ENCODE assay signal across 15 mouse cellular contexts in the genomic region with DNA sequence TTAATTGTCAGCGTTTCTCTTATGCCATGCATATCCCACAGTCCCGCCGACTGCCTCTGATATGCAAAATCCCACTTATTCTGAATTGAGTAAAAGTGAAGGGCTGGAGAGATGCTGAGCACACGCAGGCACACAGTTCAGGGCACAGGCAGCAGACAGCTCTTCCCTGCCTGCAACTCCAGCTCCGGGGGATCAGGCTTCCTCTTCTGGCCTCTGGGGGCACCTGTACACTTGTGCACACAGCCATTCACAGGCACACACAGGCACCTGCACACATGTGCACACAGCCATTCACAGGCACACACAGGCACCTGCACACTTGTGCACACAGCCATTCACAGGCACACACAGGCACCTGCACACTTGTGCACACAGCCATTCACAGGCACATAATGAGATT.
DNase-seq lines count a peak whose midpoint lies in the region; ATAC-seq and TF ChIP-seq lines count a peak whose summit lies in the region.
"Had no signal": no experiment of that assay in that cellular context is flagged by ENCODE, and none has a peak within 500 bp of the region (broad histone marks: within the 10 kb centered on the region; RNA-seq: fewer than 3 reads in every experiment).

No protein-coding gene starts in this region.

- no peaks in the 10 kb centered on the region for H3K27me3 ChIP-seq in forebrain, embryonic 15.5 days
- H3K27me3 ChIP-seq in hindbrain, postnatal 0 days (ENCODE audit: insufficient read depth, low read length), result no peaks in the 10 kb centered on the region
- no peaks in the 10 kb centered on the region; the same call in 1 of the 2 replicates for H3K27me3 ChIP-seq in neural tube, embryonic 13.5 days

- no peak overlapping the region for H3K27ac ChIP-seq in layer of hippocampus, adult 2 months
- peak overlapping the region; percentile 95 for H3K27ac ChIP-seq in forebrain, embryonic 15.5 days (replicated peaks)
- no peak overlapping the region; the same call in 1 of the 2 replicates for H3K27ac ChIP-seq in hindbrain, postnatal 0 days
- peak overlapping the region; percentile 63 for H3K27ac ChIP-seq in neural tube, embryonic 13.5 days (replicated peaks)
- H3K27ac ChIP-seq: heart, embryonic 10.5 days had no signal

- H3K9ac ChIP-seq in forebrain, embryonic 15.5 days (replicated peaks), result no peak overlapping the region
- H3K9ac ChIP-seq in hindbrain, postnatal 0 days (replicated peaks; ENCODE audit: low read length), result no peak overlapping the region
- no peak overlapping the region for H3K9ac ChIP-seq in neural tube, embryonic 13.5 days

- TF ChIP-seq CTCF in layer of hippocampus, adult 2 months (conservative IDR thresholded peaks at IDR 0.05), result peak; percentile 24
- peak; percentile 30 for TF ChIP-seq CTCF in hindbrain, postnatal 0 days (IDR thresholded peaks at IDR 0.05; ENCODE audit: low read depth)

- peak; percentile 59 for ATAC-seq in forebrain, embryonic 15.5 days (replicated peaks)
- ATAC-seq in hindbrain, postnatal 0 days, result no peak
- peak; percentile 61 for ATAC-seq in neural tube, embryonic 13.5 days (ENCODE audit: low read depth)
- no peak for ATAC-seq in megakaryocyte progenitor cell, adult 5-6 weeks (replicated peaks; ENCODE audit: poor library complexity)

- H3K36me3 ChIP-seq in forebrain, embryonic 15.5 days, result no peaks in the 10 kb centered on the region
- H3K36me3 ChIP-seq in hindbrain, postnatal 0 days (ENCODE audit: insufficient read depth, low read length), result no peaks in the 10 kb centered on the region
- no peaks in the 10 kb centered on the region for H3K36me3 ChIP-seq in neural tube, embryonic 13.5 days
- H3K36me3 ChIP-seq: heart, embryonic 10.5 days had no signal

- H3K9me3 ChIP-seq in forebrain, embryonic 15.5 days, result no peaks in the 10 kb centered on the region
- no peaks in the 10 kb centered on the region for H3K9me3 ChIP-seq in hindbrain, postnatal 0 days (ENCODE audit: low read length)
- H3K9me3 ChIP-seq in neural tube, embryonic 13.5 days, result no peaks in the 10 kb centered on the region
- H3K9me3 ChIP-seq: heart, embryonic 10.5 days had no signal

- WGBS in forebrain, embryonic 15.5 days, result 4% methylated on average over 5 of the region's 5 CpGs
- WGBS in hindbrain, postnatal 0 days, result 18% methylated on average over 5 of the region's 5 CpGs
- 24% methylated on average over 5 of the region's 5 CpGs for WGBS in neural tube, embryonic 13.5 days

- DNase-seq in layer of hippocampus, adult 2 months (ENCODE audit: low spot score in 2 of 2), result no peak
- DNase-seq in layer of hippocampus, adult 18-20 months (ENCODE audit: low spot score in 2 of 2), result no peak
- no peak for DNase-seq in hindbrain, postnatal 0 days (ENCODE audit: low spot score)
- DNase-seq in lung, adult 18-20 months, result no peak
- DNase-seq in adrenal gland, adult (ENCODE audit: inconsistent age in 2 of 2, low spot score in 1 of 2), result no peak
- DNase-seq: adrenal gland, postnatal 14 days; B cell, adult 2 months; gastrocnemius, postnatal 10 days; heart, postnatal 4 days; kidney, adult 2 months; liver had no signal

- H3K4me2 ChIP-seq in forebrain, embryonic 15.5 days (replicated peaks), result peak overlapping the region; percentile 38
- no peak overlapping the region for H3K4me2 ChIP-seq in hindbrain, postnatal 0 days (ENCODE audit: low read depth, low read length)
- H3K4me2 ChIP-seq in neural tube, embryonic 13.5 days, result peak overlapping the region; percentile 30

- no peak overlapping the region for H3K4me3 ChIP-seq in layer of hippocampus, adult 2 months
- H3K4me3 ChIP-seq in forebrain, embryonic 15.5 days, result no peak overlapping the region
- no peak overlapping the region for H3K4me3 ChIP-seq in hindbrain, postnatal 0 days (ENCODE audit: low read length)
- no peak overlapping the region for H3K4me3 ChIP-seq in neural tube, embryonic 13.5 days
- H3K4me3 ChIP-seq: heart, embryonic 10.5 days had no signal

- peaks cover 27% of the 10 kb centered on the region for H3K4me1 ChIP-seq in forebrain, embryonic 15.5 days
- no peaks in the 10 kb centered on the region for H3K4me1 ChIP-seq in hindbrain, postnatal 0 days (ENCODE audit: insufficient read depth, low read length)
- H3K4me1 ChIP-seq in neural tube, embryonic 13.5 days (replicated peaks), result peaks cover 16% of the 10 kb centered on the region
- H3K4me1 ChIP-seq: heart, embryonic 10.5 days had no signal

Comparison
In these comparisons a context has a peak if more than half of its experiments do, and no peak if none do; other contexts are left out.
1. H3K27ac ChIP-seq: peak in forebrain, embryonic 15.5 days (single experiment) and neural tube, embryonic 13.5 days (single experiment); none in layer of hippocampus, adult 2 months (single experiment) and hindbrain, postnatal 0 days (single experiment).
2. ATAC-seq: peak in forebrain, embryonic 15.5 days (single experiment) and neural tube, embryonic 13.5 days (single experiment); none in hindbrain, postnatal 0 days (single experiment) and megakaryocyte progenitor cell, adult 5-6 weeks (single experiment).